Mouse (Mus musculus): Measurements from ENCODE around the gene Chil3. TPM values are rescaled to one million over a fixed set of nuclear protein-coding genes. Genes with fewer than 3 reads are reported as not detected.

Gene Chil3
- polyA plus RNA-seq, 1 experiment from 2014 or later: not detected

Other genes starting within 250 kb of the Chil3 start
- 0.52 and 0.64 TPM in 2 replicates for gene I830077J02Rik, start 234.9 kb downstream of the Chil3 start, polyA plus RNA-seq (2014; fragmentation: Nextera tagmentation; extraction: Ambion mirVana)
- 148 and 173 TPM in 2 replicates for gene Wdr77, start 208.2 kb downstream of the Chil3 start, polyA plus RNA-seq (2014; fragmentation: Nextera tagmentation; extraction: Ambion mirVana)
- 457 and 514 TPM in 2 replicates for gene Atp5f1, start 207.5 kb downstream of the Chil3 start, polyA plus RNA-seq (2014; fragmentation: Nextera tagmentation; extraction: Ambion mirVana)
- 3.2 and 3.4 TPM in 2 replicates for gene Ovgp1, start 193.9 kb downstream of the Chil3 start, polyA plus RNA-seq (2014; fragmentation: Nextera tagmentation; extraction: Ambion mirVana)
- gene Pifo, start 152.9 kb downstream of the Chil3 start, polyA plus RNA-seq (2014; fragmentation: Nextera tagmentation; extraction: Ambion mirVana): 1.0 and 1.7 TPM in 2 replicates
- gene Chil5, start 134.8 kb downstream of the Chil3 start, polyA plus RNA-seq (2014; fragmentation: Nextera tagmentation; extraction: Ambion mirVana): not detected in 2 replicates
- 0.16 and 0.44 TPM in 2 replicates for gene Chia1, start 54.3 kb downstream of the Chil3 start, polyA plus RNA-seq (2014; fragmentation: Nextera tagmentation; extraction: Ambion mirVana)
- not detected in 2 replicates for gene Chil4, start 51.9 kb upstream of the Chil3 start, polyA plus RNA-seq (2014; fragmentation: Nextera tagmentation; extraction: Ambion mirVana)
- not detected in 2 replicates for gene Chil6, start 238.6 kb upstream of the Chil3 start, polyA plus RNA-seq (2014; fragmentation: Nextera tagmentation; extraction: Ambion mirVana)

All from forebrain, embryonic 11.5 days (tissue).